ENCODE assay signal across 16 mouse cellular contexts in genomic region chr1:37800298-37800697, GRCm38 (mm10).
"Had no signal": no experiment of that assay in that cellular context is flagged by ENCODE, and none has a peak within 500 bp of the region (broad histone marks: within the 10 kb centered on the region; RNA-seq: fewer than 3 reads in every experiment).

No protein-coding gene starts in this region.

- H3K9me3 ChIP-seq: kidney, embryonic 15.5 days; liver, embryonic 13.5 days; stomach, embryonic 15.5 days had no signal

- H3K36me3 ChIP-seq: kidney, embryonic 15.5 days; liver, embryonic 13.5 days; stomach, embryonic 15.5 days had no signal

- ATAC-seq: intestine, postnatal 0 days had no signal

- DNase-seq: kidney, adult 8-10 months; kidney, postnatal 10 days; kidney, postnatal 36 days; layer of hippocampus, adult 9-11 months; liver, embryonic 13.5 days; lung, adult 2 months; lung, postnatal 14 days; midbrain, embryonic 14.5 days; right cerebral cortex, adult 18-20 months; right cerebral cortex, postnatal 14 days; right cerebral cortex, postnatal 4 days; thymus, postnatal 25 days had no signal

- H3K27me3 ChIP-seq: kidney, embryonic 15.5 days; liver, embryonic 13.5 days; stomach, embryonic 15.5 days had no signal

- H3K27ac ChIP-seq: kidney, embryonic 15.5 days; liver, embryonic 13.5 days; macrophage; stomach, embryonic 15.5 days had no signal

- H3K9ac ChIP-seq: kidney, embryonic 15.5 days; liver, embryonic 13.5 days; stomach, embryonic 15.5 days had no signal

- H3K4me3 ChIP-seq: kidney, embryonic 15.5 days; liver, embryonic 13.5 days; stomach, embryonic 15.5 days had no signal

- H3K4me1 ChIP-seq: kidney, embryonic 15.5 days; liver, embryonic 13.5 days; stomach, embryonic 15.5 days had no signal
